Mouse (Mus musculus) CD4-positive, CD25-positive, alpha-beta regulatory T cell (primary cell): ENCODE data around the gene Olfr1089. TPM values are rescaled to one million over a fixed set of nuclear protein-coding genes. Genes with fewer than 3 reads are reported as not detected.

Experiments used
- polyA plus RNA-seq: library from polyadenylated mRNA; unstranded; fragments of 100-300 nt; shearing (Covaris generic); gene quantifications from one replicate; pipeline ENCODE4 v1.2.1, GENCODE M21; 2017

The Olfr1089 gene
- polyA plus RNA-seq, result not detected

GRCm38 (mm10) chr2:86733601-86734000 lies at the start of gene Olfr1089:
TSS of gene Olfr1089 (minus strand) at chr2:86733701.

GRCm38 (mm10) chr2:86782179-86782578 lies 48.7 kb upstream of the Olfr1089 start, which contains the start of gene Olfr1093:
TSS of gene Olfr1093 (plus strand) at chr2:86782479.

GRCm38 (mm10) chr2:86758893-86759292 lies 25.4 kb upstream of the Olfr1089 start, which contains the start of gene Olfr1090:
TSS of gene Olfr1090 (minus strand) at chr2:86758993.

GRCm38 (mm10) chr2:86698295-86698694 lies 35.2 kb downstream of the Olfr1089 start, which contains the start of gene Olfr1087:
TSS of gene Olfr1087 (minus strand) at chr2:86698395.

Other genes with a start within 250 kb of the Olfr1089 start
- gene Olfr228, start 246.3 kb downstream of the Olfr1089 start, polyA plus RNA-seq, result 0.10 TPM
- gene Olfr1076, start 225.2 kb downstream of the Olfr1089 start, polyA plus RNA-seq, result not detected
- gene Olfr1079, start 191.2 kb downstream of the Olfr1089 start, polyA plus RNA-seq, result not detected
- not detected for gene Olfr1080, start 175.5 kb downstream of the Olfr1089 start, polyA plus RNA-seq
- not detected for gene Olfr1082, start 134.7 kb downstream of the Olfr1089 start, polyA plus RNA-seq
- gene Olfr1084, start 94.0 kb downstream of the Olfr1089 start, polyA plus RNA-seq, result not detected
- not detected for gene Olfr1085, start 71.7 kb downstream of the Olfr1089 start, polyA plus RNA-seq
- 0.19 TPM for gene Olfr1086, start 53.6 kb downstream of the Olfr1089 start, polyA plus RNA-seq
- not detected for gene Olfr1087, start 35.3 kb downstream of the Olfr1089 start, polyA plus RNA-seq
- not detected for gene Olfr1090, start 25.3 kb upstream of the Olfr1089 start, polyA plus RNA-seq
- gene Olfr1093, start 48.8 kb upstream of the Olfr1089 start, polyA plus RNA-seq, result not detected
- gene Olfr141, start 76.3 kb upstream of the Olfr1089 start, polyA plus RNA-seq, result not detected
- not detected for gene Olfr1094, start 91.0 kb upstream of the Olfr1089 start, polyA plus RNA-seq
- gene Olfr1095, start 118.0 kb upstream of the Olfr1089 start, polyA plus RNA-seq, result not detected
- gene Gm13723, start 141.1 kb upstream of the Olfr1089 start, polyA plus RNA-seq, result not detected
- gene Olfr1097, start 158.5 kb upstream of the Olfr1089 start, polyA plus RNA-seq, result not detected
- not detected for gene Olfr1098, start 190.8 kb upstream of the Olfr1089 start, polyA plus RNA-seq
- not detected for gene Olfr1099, start 227.0 kb upstream of the Olfr1089 start, polyA plus RNA-seq
- not detected for gene Olfr1100, start 246.3 kb upstream of the Olfr1089 start, polyA plus RNA-seq